Comparison of ENCODE assay signal across 14 mouse cellular contexts in the genomic region with DNA sequence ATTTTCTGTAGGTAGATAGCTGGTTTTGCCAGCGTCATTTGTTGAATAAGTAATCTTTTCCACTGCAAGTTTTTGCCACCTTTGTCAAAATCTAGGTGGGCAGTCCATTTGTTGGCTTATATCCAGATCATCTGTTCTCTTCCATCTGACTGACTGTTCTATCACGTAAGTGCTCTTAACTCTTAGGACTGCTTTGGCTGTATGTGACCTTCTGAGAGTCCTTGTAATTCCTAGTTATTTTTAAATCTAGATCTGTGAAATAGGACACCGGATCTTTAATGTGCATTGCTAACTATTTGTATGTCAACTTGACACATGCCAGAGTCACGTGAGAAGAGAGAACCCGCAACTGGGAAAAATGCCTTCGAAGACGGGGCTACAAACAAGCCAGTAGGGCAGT.
"Had no signal": no experiment of that assay in that cellular context is flagged by ENCODE, and none has a peak within 500 bp of the region (broad histone marks: within the 10 kb centered on the region; RNA-seq: fewer than 3 reads in every experiment).

No protein-coding gene starts in this region.

- DNase-seq: kidney, postnatal 25 days; layer of hippocampus, adult 9-11 months; liver; lung, adult 18-20 months; midbrain, embryonic 14.5 days; thymus, adult 18-20 months; thymus, postnatal 36 days had no signal

- ATAC-seq: liver, embryonic 12.5 days had no signal

- H3K27ac ChIP-seq: layer of hippocampus, adult 2 months; limb, embryonic 10.5 days; limb, embryonic 13.5 days; liver, embryonic 12.5 days; liver, embryonic 15.5 days; lung, embryonic 15.5 days; macrophage had no signal

- H3K36me3 ChIP-seq: liver, embryonic 15.5 days; lung, embryonic 15.5 days had no signal

- H3K4me3 ChIP-seq: layer of hippocampus, adult 2 months; limb, embryonic 10.5 days; limb, embryonic 13.5 days; liver, embryonic 12.5 days; liver, embryonic 15.5 days; lung, embryonic 15.5 days had no signal

- H3K9ac ChIP-seq: limb, embryonic 13.5 days; liver, embryonic 12.5 days; liver, embryonic 15.5 days; lung, embryonic 15.5 days had no signal

- H3K4me2 ChIP-seq: limb, embryonic 13.5 days; liver, embryonic 12.5 days; liver, embryonic 15.5 days; lung, embryonic 15.5 days had no signal

- H3K9me3 ChIP-seq: limb, embryonic 10.5 days; limb, embryonic 13.5 days; liver, embryonic 12.5 days; liver, embryonic 15.5 days; lung, embryonic 15.5 days had no signal

- H3K4me1 ChIP-seq: limb, embryonic 10.5 days; limb, embryonic 13.5 days; liver, embryonic 12.5 days; lung, embryonic 15.5 days had no signal

- H3K27me3 ChIP-seq: limb, embryonic 13.5 days; liver, embryonic 12.5 days; liver, embryonic 15.5 days; lung, embryonic 15.5 days had no signal
